Mouse (Mus musculus) 3T3-L1 (cell line): Measurements from ENCODE around the gene Def8.
A peak's percentile ranks its signal among the peaks of the same experiment; 100 is the strongest.
"Not testable (repeated sequence)": the region's sequence is repeated elsewhere in the genome, so short reads cannot be mapped to it uniquely, and the experiment has no call there.

Experiments
- DNase-seq: peaks from one replicate; pipeline ENCODE4 v3.0.0-alpha.2; 2015; ENCODE audit warnings: low read depth, low spot score

Gene Def8

GRCm38 (mm10) chr8:123433241-123433974 lies 10.1 kb downstream of the Def8 start:
- not testable (repeated sequence) for DNase-seq

GRCm38 (mm10) chr8:123441788-123442187 lies 18.5 kb downstream of the Def8 start:
- DNase-seq, result no peak

GRCm38 (mm10) chr8:123442351-123442750 lies 19.0 kb downstream of the Def8 start:
- DNase-seq, result no peak

GRCm38 (mm10) chr8:123442871-123443575 lies 19.7 kb downstream of the Def8 start:
- DNase-seq, result peak; percentile 85

- peak; percentile 20 for DNase-seq
Observed at GRCm38 (mm10) chr8:123443576-123443921, 20.2 kb downstream of the Def8 start.

GRCm38 (mm10) chr8:123444131-123444530 lies 20.8 kb downstream of the Def8 start:
- DNase-seq, result no peak

GRCm38 (mm10) chr8:123445981-123446380 lies 22.7 kb downstream of the Def8 start:
- no peak for DNase-seq

- DNase-seq, result peak; percentile 1
Observed at GRCm38 (mm10) chr8:123446799-123447198, 23.5 kb downstream of the Def8 start.

GRCm38 (mm10) chr8:123450783-123451182 lies 27.5 kb downstream of the Def8 start:
- DNase-seq, result peak; percentile 1

GRCm38 (mm10) chr8:123451747-123452146 lies 28.4 kb downstream of the Def8 start:
- DNase-seq, result not testable (repeated sequence)

GRCm38 (mm10) chr8:123452149-123452548 lies 28.8 kb downstream of the Def8 start:
- no peak for DNase-seq

- no peak for DNase-seq
Observed at GRCm38 (mm10) chr8:123453291-123453690, 30.0 kb downstream of the Def8 start.

GRCm38 (mm10) chr8:123453951-123454350 lies 30.6 kb downstream of the Def8 start:
- DNase-seq, result no peak

- DNase-seq, result no peak
Observed at GRCm38 (mm10) chr8:123454559-123454958, 31.2 kb downstream of the Def8 start.

- peak; percentile 24 for DNase-seq
Observed at GRCm38 (mm10) chr8:123463651-123464050, 40.3 kb downstream of the Def8 start.

- peak; percentile 58 for DNase-seq
Observed at GRCm38 (mm10) chr8:123467476-123467875, 44.1 kb downstream of the Def8 start.

- DNase-seq, result not testable (repeated sequence)
Observed at GRCm38 (mm10) chr8:123472991-123473390, 49.7 kb downstream of the Def8 start.

GRCm38 (mm10) chr8:123474549-123474948 lies 51.2 kb downstream of the Def8 start:
- DNase-seq, result not testable (repeated sequence)

GRCm38 (mm10) chr8:123476911-123477736 lies 53.8 kb downstream of the Def8 start:
- peak; percentile 29 for DNase-seq

- peak; percentile 76 for DNase-seq
Observed at GRCm38 (mm10) chr8:123477737-123478258, 54.5 kb downstream of the Def8 start, which contains the start of gene Afg3l1. Afg3l1 (plus strand) TSS chr8:123477903.

GRCm38 (mm10) chr8:123478456-123479218 lies 55.3 kb downstream of the Def8 start:
- DNase-seq, result peak; percentile 42
